Mouse (Mus musculus): ENCODE measurements around the gene Kctd6.
"Not testable (repeated sequence)": the region's sequence is repeated elsewhere in the genome, so short reads cannot be mapped to it uniquely, and the experiment has no call there.

Kctd6 gene

GRCm38 (mm10) chr14:8250141-8250871 lies 36.4 kb downstream of the Kctd6 start:
- DNase-seq (ENCODE audit: low read depth, low spot score) = no peak

- DNase-seq (ENCODE audit: low read depth, low spot score) = no peak
Measured at GRCm38 (mm10) chr14:8251330-8251885, 37.5 kb downstream of the Kctd6 start.

- peak; percentile 27 for DNase-seq (ENCODE audit: low read depth, low spot score)
Measured at GRCm38 (mm10) chr14:8255076-8255729, 41.3 kb downstream of the Kctd6 start.

GRCm38 (mm10) chr14:8256072-8256471 lies 42.1 kb downstream of the Kctd6 start:
- DNase-seq (ENCODE audit: low read depth, low spot score) = no peak

GRCm38 (mm10) chr14:8256881-8257280 lies 42.9 kb downstream of the Kctd6 start:
- DNase-seq (ENCODE audit: low read depth, low spot score) = no peak

- no peak for DNase-seq (ENCODE audit: low read depth, low spot score)
Measured at GRCm38 (mm10) chr14:8257521-8258334, 43.8 kb downstream of the Kctd6 start.

- DNase-seq (ENCODE audit: low read depth, low spot score) = no peak
Measured at GRCm38 (mm10) chr14:8258335-8258627, 44.3 kb downstream of the Kctd6 start.

GRCm38 (mm10) chr14:8258752-8259151 lies 44.8 kb downstream of the Kctd6 start:
- DNase-seq (ENCODE audit: low read depth, low spot score) = no peak

- no peak for DNase-seq (ENCODE audit: low read depth, low spot score)
Measured at GRCm38 (mm10) chr14:8259166-8259565, 45.2 kb downstream of the Kctd6 start, which contains the start of gene Acox2. TSS of gene Acox2 (minus strand) at chr14:8259353.

- DNase-seq (ENCODE audit: low read depth, low spot score) = no peak
Measured at GRCm38 (mm10) chr14:8260214-8260613, 46.3 kb downstream of the Kctd6 start.

- no peak for DNase-seq (ENCODE audit: low read depth, low spot score)
Measured at GRCm38 (mm10) chr14:8262242-8262641, 48.3 kb downstream of the Kctd6 start.

GRCm38 (mm10) chr14:8264378-8264777 lies 50.4 kb downstream of the Kctd6 start:
- no peak for DNase-seq (ENCODE audit: low read depth, low spot score)

GRCm38 (mm10) chr14:8271281-8271680 lies 57.3 kb downstream of the Kctd6 start:
- not testable (repeated sequence) for DNase-seq (ENCODE audit: low read depth, low spot score)

All from ZHBTc4 (cell line).